Mouse (Mus musculus) heart, postnatal 10 days (tissue): ENCODE measurements at regions not wholly inside any gene's neighbourhood (a gene's known extent, or its start where the extent isn't known, plus 50 kb on each side); places are given as distances from the start of the nearest gene placed in this dataset.
"Not testable (repeated sequence)": the region's sequence is repeated elsewhere in the genome, so short reads cannot be mapped to it uniquely, and the experiment has no call there.

Experiments
- DNase-seq, 2 experiments: peaks; one replicate each; pipeline ENCODE4 v3.0.0; 2021
- intact Hi-C: fragments of 180-260 bp; cut with DNase I; formaldehyde crosslinking; loops from one replicate; pipeline ENCODE4 v1.15.1; 2025

DNA sequence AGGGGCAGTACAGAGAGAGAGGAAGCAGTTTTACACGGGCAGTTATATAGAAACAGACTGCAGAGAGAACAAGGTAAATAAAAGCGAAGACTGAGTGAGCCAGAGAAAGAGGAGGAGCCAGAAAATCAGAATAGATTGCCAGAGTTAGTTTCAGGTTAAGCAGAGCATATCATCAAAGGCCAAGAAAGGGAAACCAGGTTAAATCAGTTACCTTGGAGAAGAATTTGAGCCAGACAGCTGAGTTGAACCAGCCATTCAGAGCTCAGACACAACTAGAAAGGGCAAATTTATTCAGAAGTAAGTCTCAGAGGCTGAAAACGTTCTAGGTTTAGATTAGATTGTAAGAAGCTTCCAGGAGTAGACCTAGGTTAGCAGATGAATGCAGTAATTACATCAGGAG lies 858.6 kb downstream of the Adgrl3 start:
- DNase-seq = no peak
- intact Hi-C loops = no loop called here

GRCm38 (mm10) chr5:81893358-81893757 lies 873.4 kb downstream of the Adgrl3 start:
- DNase-seq = no peak
- intact Hi-C loops = no loop called here

DNA sequence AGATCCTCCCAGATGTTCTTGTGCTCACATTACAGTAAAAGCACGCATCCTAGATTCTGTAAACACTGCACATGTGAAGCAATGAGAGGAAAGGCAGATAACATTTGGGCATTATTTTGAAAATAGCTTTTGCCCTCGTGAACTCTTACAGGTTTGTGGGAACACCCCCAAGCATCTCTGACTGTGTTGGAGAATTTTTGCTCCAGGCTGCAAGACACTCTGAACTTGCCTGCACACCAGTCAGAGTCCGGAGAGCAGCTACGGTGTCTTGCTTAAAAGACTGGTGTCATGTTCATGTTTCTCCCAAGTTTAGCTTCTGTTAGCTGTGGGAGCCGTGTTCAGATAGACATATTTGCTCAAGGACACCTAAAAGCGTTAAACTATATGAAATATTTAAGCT lies 889.4 kb downstream of the Adgrl3 start:
- intact Hi-C loops = no loop called here
- no peak for DNase-seq

- no peak for DNase-seq
- intact Hi-C loops = no loop called here
Observed at GRCm38 (mm10) chr5:81909964-81910363, 890.0 kb downstream of the Adgrl3 start.

- intact Hi-C loops = no loop called here
- no peak for DNase-seq
Observed at GRCm38 (mm10) chr5:81916667-81917066, 896.7 kb downstream of the Adgrl3 start.

DNA sequence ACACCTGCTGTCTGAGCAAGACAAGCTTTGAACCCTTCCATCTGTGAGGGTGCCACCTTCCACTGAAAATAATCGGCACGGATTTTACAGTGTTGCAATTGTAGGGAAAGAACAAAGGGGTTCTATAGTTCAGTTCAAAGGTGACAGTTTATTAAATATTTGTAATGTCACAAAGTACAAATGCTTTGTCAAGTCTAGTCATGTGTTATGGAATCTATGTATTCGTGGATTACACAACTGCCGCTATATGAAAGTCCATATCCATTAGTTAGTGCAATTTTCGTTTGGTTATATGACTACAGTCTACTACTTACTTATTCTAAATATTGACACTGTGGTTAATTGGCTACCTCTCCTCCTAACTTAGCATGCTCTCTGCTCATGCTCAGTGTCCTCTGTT lies 920.9 kb downstream of the Adgrl3 start:
- intact Hi-C loops = no loop called here
- DNase-seq = no peak

GRCm38 (mm10) chr5:81969685-81970524 lies 950.0 kb downstream of the Adgrl3 start:
- no peak for DNase-seq
- intact Hi-C loops = no loop called here

- intact Hi-C loops = no loop called here
- no peak for DNase-seq
Observed at GRCm38 (mm10) chr5:81970525-81971011, 950.6 kb downstream of the Adgrl3 start.

DNA sequence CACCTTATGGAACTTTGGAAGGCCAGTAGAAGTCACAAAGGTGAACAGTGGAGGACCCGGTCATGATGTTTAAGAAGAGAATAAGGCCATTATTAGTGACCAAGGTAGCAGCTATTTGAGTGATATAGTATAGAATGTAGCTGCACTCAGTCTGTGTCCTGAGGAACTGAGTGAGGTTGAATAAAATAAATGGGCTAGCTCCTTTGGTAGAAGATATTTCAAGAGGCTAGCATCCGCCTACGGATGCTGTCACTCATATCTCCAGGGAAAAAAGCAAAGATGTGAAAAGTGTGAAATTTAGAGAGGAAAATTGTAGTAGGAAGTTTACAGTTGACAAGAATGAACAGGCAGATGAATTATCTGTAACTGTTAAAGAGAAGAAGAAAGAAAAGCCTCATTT lies 956.6 kb downstream of the Adgrl3 start:
- no peak for DNase-seq
- intact Hi-C loops = no loop called here

- no peak for DNase-seq
- intact Hi-C loops = no loop called here
Observed at GRCm38 (mm10) chr5:81983351-81983750, 963.4 kb downstream of the Adgrl3 start.

DNA sequence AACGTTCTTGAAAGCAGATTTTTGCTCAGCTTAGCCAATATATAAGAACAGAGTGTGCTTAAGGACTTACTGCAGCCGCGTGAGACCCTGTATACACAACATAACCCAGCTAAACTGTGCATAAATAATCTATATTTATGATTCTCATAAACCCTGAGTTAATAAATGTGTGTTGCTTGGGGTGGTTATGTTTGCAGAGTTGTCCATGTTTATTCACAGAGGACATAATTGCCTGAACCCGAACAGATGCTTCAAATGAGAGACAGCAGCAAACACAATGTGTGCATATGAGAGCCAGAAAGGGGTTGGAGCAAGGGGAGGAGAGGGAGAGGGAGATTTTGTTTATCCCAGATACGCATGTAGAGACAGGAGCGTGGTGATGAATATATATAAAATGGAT lies 968.1 kb downstream of the Adgrl3 start:
- DNase-seq = no peak
- intact Hi-C loops = no loop called here

DNA sequence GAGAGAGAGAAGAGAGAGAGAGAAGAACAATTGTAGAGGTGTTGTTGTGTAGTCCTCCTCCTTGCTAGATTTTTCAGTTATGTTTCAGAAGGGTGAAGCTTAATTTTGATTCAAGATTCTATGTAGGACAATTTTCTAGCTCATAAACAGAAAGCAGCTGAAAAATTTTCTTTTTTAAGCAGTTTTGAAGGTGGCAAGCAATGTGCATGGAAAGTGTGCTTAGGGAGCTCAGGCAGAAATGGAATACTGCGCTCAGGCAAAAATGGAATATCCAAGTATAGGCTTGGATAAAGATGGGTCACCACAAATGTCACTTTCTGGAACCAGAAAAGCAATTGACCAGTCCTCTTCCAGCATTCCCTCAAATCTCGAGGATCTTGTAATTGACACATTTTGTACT lies 988.0 kb downstream of the Adgrl3 start:
- DNase-seq = no peak
- intact Hi-C loops = no loop called here

- intact Hi-C loops = no loop called here
- no peak for DNase-seq
Observed at GRCm38 (mm10) chr5:82024126-82024525, 1004.2 kb downstream of the Adgrl3 start.

DNA sequence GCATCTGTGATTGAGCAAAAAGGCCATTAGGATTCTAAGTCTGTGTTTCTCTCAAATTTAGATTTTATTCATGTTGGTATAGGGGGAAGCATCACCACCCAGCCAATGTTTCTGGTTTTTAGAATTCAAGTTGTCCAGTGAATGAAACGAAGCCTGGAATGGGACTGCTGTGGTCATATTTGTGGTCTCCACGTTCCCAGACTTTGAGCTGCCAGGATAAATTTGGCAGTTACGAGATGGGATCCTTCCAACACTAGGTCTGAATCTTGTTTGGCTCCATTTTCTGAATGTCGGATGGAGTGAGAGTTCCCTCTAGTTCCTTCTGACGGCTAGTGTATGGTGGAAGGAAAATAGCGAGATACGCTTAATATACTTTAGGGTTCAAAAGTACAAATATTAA lies 1014.8 kb downstream of the Adgrl3 start:
- DNase-seq = peak; percentile 32
- intact Hi-C loops = no loop called here

DNA sequence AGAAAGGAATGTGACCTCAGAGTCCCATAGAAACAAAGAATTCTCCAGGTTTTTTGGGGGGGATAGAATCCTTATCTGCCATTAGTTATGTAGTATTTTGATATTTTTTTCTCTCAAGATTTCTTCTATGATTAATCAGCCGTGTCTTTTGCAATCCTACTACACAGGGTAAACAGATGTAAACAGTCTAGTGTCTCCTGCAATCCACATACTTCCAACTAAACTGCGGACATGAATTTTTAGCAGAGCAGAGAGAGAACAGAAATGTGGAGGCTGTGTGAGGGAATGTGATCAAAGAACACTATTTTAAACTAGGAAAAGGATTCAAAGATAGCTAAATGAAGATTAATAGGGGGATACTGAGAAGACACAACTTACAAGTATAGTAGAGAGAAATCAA lies 1026.2 kb downstream of the Adgrl3 start:
- DNase-seq = no peak
- intact Hi-C loops = no loop called here

- DNase-seq = no peak
- intact Hi-C loops = no loop called here
Observed at GRCm38 (mm10) chr5:82059108-82059838, 1039.3 kb downstream of the Adgrl3 start.

- DNase-seq = peak in 1 of 2 experiments; percentile 15
- intact Hi-C loops = no loop called here
Observed at GRCm38 (mm10) chr5:82060679-82061078, 1040.7 kb downstream of the Adgrl3 start.

DNA sequence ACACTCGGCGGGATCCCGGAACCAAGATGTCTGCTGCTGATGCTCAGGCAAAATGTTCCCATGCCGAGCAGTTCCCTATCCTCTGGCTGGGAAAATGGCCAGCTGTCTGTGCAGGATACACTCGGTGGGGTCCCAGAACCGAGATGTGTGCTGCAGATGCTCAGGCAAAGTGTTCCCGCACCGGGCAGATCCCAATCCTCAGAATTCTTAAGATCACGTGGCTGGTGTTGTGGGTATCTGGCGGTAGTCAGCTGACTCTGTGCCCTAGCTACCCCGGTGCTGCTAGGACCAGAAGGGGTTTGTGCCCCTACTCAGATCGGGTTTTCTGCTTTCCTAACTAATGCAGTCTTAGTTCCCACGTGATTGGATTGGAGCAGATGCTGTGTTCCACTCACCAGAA lies 1049.3 kb downstream of the Adgrl3 start:
- intact Hi-C loops, DNase-seq: not testable (repeated sequence)

- intact Hi-C loops = no loop called here
- DNase-seq = no peak
Observed at GRCm38 (mm10) chr5:82089401-82089800, 1069.5 kb downstream of the Adgrl3 start.

- intact Hi-C loops = no loop called here
- no peak for DNase-seq
Observed at GRCm38 (mm10) chr5:82103056-82103807, 1083.3 kb downstream of the Adgrl3 start.

- no peak for DNase-seq
- intact Hi-C loops = no loop called here
Observed at GRCm38 (mm10) chr5:82103857-82104256, 1083.9 kb downstream of the Adgrl3 start.
